Mouse (Mus musculus): ENCODE measurements around the gene Nkpd1.

Gene Nkpd1

GRCm38 (mm10) chr7:19543584-19543983, 25.9 kb downstream of the Nkpd1 start:
- no peak for DNase-seq (ENCODE audit: low read depth, low spot score)

- no peak for DNase-seq (ENCODE audit: low read depth, low spot score)
Observed at GRCm38 (mm10) chr7:19546007-19546406, 28.4 kb downstream of the Nkpd1 start.

GRCm38 (mm10) chr7:19547344-19547969, 29.8 kb downstream of the Nkpd1 start:
- no peak for DNase-seq (ENCODE audit: low read depth, low spot score)

- no peak for DNase-seq (ENCODE audit: low read depth, low spot score)
Observed at GRCm38 (mm10) chr7:19549394-19549793, 31.8 kb downstream of the Nkpd1 start.

GRCm38 (mm10) chr7:19551634-19552033, 34.0 kb downstream of the Nkpd1 start:
- DNase-seq (ENCODE audit: low read depth, low spot score), result no peak

GRCm38 (mm10) chr7:19552443-19552842, 34.8 kb downstream of the Nkpd1 start:
- DNase-seq (ENCODE audit: low read depth, low spot score), result no peak

- no peak for DNase-seq (ENCODE audit: low read depth, low spot score)
Observed at GRCm38 (mm10) chr7:19554168-19554567, 36.5 kb downstream of the Nkpd1 start.

GRCm38 (mm10) chr7:19557086-19557485, 39.4 kb downstream of the Nkpd1 start:
- DNase-seq (ENCODE audit: low read depth, low spot score), result peak; percentile 56

GRCm38 (mm10) chr7:19557982-19558900, 40.6 kb downstream of the Nkpd1 start:
- DNase-seq (ENCODE audit: low read depth, low spot score), result no peak

- DNase-seq (ENCODE audit: low read depth, low spot score), result no peak
Observed at GRCm38 (mm10) chr7:19558965-19559364, 41.3 kb downstream of the Nkpd1 start.

GRCm38 (mm10) chr7:19560491-19561260, 43.0 kb downstream of the Nkpd1 start:
- DNase-seq (ENCODE audit: low read depth, low spot score), result no peak

GRCm38 (mm10) chr7:19561431-19561764, 43.8 kb downstream of the Nkpd1 start:
- no peak for DNase-seq (ENCODE audit: low read depth, low spot score)

- DNase-seq (ENCODE audit: low read depth, low spot score), result peak; percentile 97
Observed at GRCm38 (mm10) chr7:19561765-19562642, 44.4 kb downstream of the Nkpd1 start.

- DNase-seq (ENCODE audit: low read depth, low spot score), result no peak
Observed at GRCm38 (mm10) chr7:19562643-19563410, 45.2 kb downstream of the Nkpd1 start, which contains the start of gene Ppp1r37. Ppp1r37 (minus strand) TSS chr7:19563076.

GRCm38 (mm10) chr7:19563884-19564283, 46.2 kb downstream of the Nkpd1 start:
- no peak for DNase-seq (ENCODE audit: low read depth, low spot score)

GRCm38 (mm10) chr7:19564455-19564854, 46.8 kb downstream of the Nkpd1 start:
- DNase-seq (ENCODE audit: low read depth, low spot score), result no peak

- DNase-seq (ENCODE audit: low read depth, low spot score), result no peak
Observed at GRCm38 (mm10) chr7:19565803-19566202, 48.2 kb downstream of the Nkpd1 start.

GRCm38 (mm10) chr7:19567426-19567825, 49.8 kb downstream of the Nkpd1 start:
- no peak for DNase-seq (ENCODE audit: low read depth, low spot score)

- no peak for DNase-seq (ENCODE audit: low read depth, low spot score)
Observed at GRCm38 (mm10) chr7:19569647-19570046, 52.0 kb downstream of the Nkpd1 start.

Measured in skeletal muscle tissue, adult 2 months (tissue).